Mouse (Mus musculus): ENCODE data around the gene Porcn. TPM values are rescaled to one million over a fixed set of nuclear protein-coding genes. Genes with fewer than 3 reads are reported as not detected.

Porcn gene
- 3.0 TPM for polyA plus RNA-seq (2014; fragmentation: Illumina TruSeq; extraction: RNeasy Lipid Tissue Mini Kit (QIAGEN cat#74804); ENCODE audit: low read depth, low replicate concordance)

GRCm38 (mm10) chrX:8206015-8206693 lies at the start of gene Porcn:
Gene Porcn, minus strand, starts transcription at chrX:8206525.

DNA sequence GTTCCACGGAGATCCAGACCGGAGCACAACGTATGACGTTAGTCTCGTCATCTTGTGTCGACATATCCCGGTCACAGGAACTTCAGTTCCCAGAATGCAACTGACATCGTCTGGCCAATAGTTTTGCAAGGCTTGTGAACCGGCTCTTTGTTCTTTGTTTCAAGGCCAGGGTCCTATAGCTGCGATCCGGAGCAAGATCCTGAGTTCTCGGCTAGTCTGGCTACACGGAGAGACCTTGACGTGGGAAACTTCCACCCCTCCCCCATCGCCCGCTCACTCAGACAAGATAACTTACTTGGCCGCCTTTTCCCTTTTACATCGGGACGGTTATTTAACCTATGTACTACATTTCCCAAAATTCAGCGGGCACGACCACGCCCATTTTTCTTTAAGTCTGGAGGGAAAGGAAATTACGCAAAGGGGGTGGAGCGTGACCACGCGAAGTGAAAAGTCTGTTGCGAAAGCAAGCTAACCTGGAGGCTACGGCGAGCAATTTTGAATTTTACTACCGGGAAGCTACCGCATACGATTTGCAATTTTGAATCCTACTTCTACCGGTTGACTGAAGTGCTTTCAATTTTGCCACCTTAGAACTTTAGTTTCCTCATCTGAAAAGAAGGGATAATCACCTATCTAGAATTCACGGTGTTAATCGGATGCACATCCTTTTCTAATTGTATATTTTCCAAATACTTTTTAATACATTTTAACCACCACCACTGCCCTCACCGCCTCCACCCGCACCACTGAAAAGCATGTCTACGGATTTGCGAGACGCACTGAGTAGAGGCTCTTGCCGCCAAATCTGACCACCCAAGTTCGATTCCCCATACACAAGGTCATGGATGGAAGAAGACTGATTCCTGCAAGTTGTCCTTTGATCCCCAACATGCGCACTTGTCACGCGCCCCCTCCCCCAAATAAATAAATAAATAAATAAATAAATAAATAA lies 46.3 kb upstream of the Porcn start, which contains the start of gene Ftsj1:
Ftsj1 (minus strand) TSS at position 73 of the 952 bp plus-strand sequence.

GRCm38 (mm10) chrX:8193419-8193723 lies 13.0 kb downstream of the Porcn start, which contains the start of gene Ebp:
Gene Ebp, minus strand, starts transcription at chrX:8193512.

GRCm38 (mm10) chrX:8175504-8176385 lies 30.6 kb downstream of the Porcn start, which contains the start of gene Tbc1d25:
Gene Tbc1d25, minus strand, starts transcription at chrX:8176181.

GRCm38 (mm10) chrX:8145153-8145991 lies 61.0 kb downstream of the Porcn start, which contains the start of gene Rbm3:
Gene Rbm3, minus strand, starts transcription at chrX:8145880.

Other genes with a start within 250 kb of the Porcn start
- not detected for gene Gata1, start 228.5 kb downstream of the Porcn start, polyA plus RNA-seq (2014; fragmentation: Illumina TruSeq; extraction: RNeasy Lipid Tissue Mini Kit (QIAGEN cat#74804); ENCODE audit: low read depth, low replicate concordance)
- not detected for gene Glod5, start 188.0 kb downstream of the Porcn start, polyA plus RNA-seq (2014; fragmentation: Illumina TruSeq; extraction: RNeasy Lipid Tissue Mini Kit (QIAGEN cat#74804); ENCODE audit: low read depth, low replicate concordance)
- gene Suv39h1, start 131.8 kb downstream of the Porcn start, polyA plus RNA-seq (2014; fragmentation: Illumina TruSeq; extraction: RNeasy Lipid Tissue Mini Kit (QIAGEN cat#74804); ENCODE audit: low read depth, low replicate concordance) = 7.9 TPM
- gene Was, start 116.0 kb downstream of the Porcn start, polyA plus RNA-seq (2014; fragmentation: Illumina TruSeq; extraction: RNeasy Lipid Tissue Mini Kit (QIAGEN cat#74804); ENCODE audit: low read depth, low replicate concordance) = 0.64 TPM
- 69.2 TPM for gene Wdr13, start 73.6 kb downstream of the Porcn start, polyA plus RNA-seq (2014; fragmentation: Illumina TruSeq; extraction: RNeasy Lipid Tissue Mini Kit (QIAGEN cat#74804); ENCODE audit: low read depth, low replicate concordance)
- gene Rbm3, start 60.6 kb downstream of the Porcn start, polyA plus RNA-seq (2014; fragmentation: Illumina TruSeq; extraction: RNeasy Lipid Tissue Mini Kit (QIAGEN cat#74804); ENCODE audit: low read depth, low replicate concordance) = 286 TPM
- 0.64 TPM for gene Tbc1d25, start 30.3 kb downstream of the Porcn start, polyA plus RNA-seq (2014; fragmentation: Illumina TruSeq; extraction: RNeasy Lipid Tissue Mini Kit (QIAGEN cat#74804); ENCODE audit: low read depth, low replicate concordance)
- 23.3 TPM for gene Ebp, start 13.0 kb downstream of the Porcn start, polyA plus RNA-seq (2014; fragmentation: Illumina TruSeq; extraction: RNeasy Lipid Tissue Mini Kit (QIAGEN cat#74804); ENCODE audit: low read depth, low replicate concordance)
- gene Ftsj1, start 45.9 kb upstream of the Porcn start, polyA plus RNA-seq (2014; fragmentation: Illumina TruSeq; extraction: RNeasy Lipid Tissue Mini Kit (QIAGEN cat#74804); ENCODE audit: low read depth, low replicate concordance) = 12.4 TPM
- not detected for gene Slc38a5, start 64.6 kb upstream of the Porcn start, polyA plus RNA-seq (2014; fragmentation: Illumina TruSeq; extraction: RNeasy Lipid Tissue Mini Kit (QIAGEN cat#74804); ENCODE audit: low read depth, low replicate concordance)
- not detected for gene Ssxb10, start 120.9 kb upstream of the Porcn start, polyA plus RNA-seq (2014; fragmentation: Illumina TruSeq; extraction: RNeasy Lipid Tissue Mini Kit (QIAGEN cat#74804); ENCODE audit: low read depth, low replicate concordance)
- not detected for gene Ssxb9, start 160.5 kb upstream of the Porcn start, polyA plus RNA-seq (2014; fragmentation: Illumina TruSeq; extraction: RNeasy Lipid Tissue Mini Kit (QIAGEN cat#74804); ENCODE audit: low read depth, low replicate concordance)
- not detected for gene Ssxb1, start 206.8 kb upstream of the Porcn start, polyA plus RNA-seq (2014; fragmentation: Illumina TruSeq; extraction: RNeasy Lipid Tissue Mini Kit (QIAGEN cat#74804); ENCODE audit: low read depth, low replicate concordance)